Mouse (Mus musculus): ENCODE measurements at regions not wholly inside any gene's neighbourhood (a gene's known extent, or its start where the extent isn't known, plus 50 kb on each side); places are given as distances from the start of the nearest gene placed in this dataset.

GRCm38 (mm10) chr2:166330364-166330763 lies 174.9 kb upstream of the Sulf2 start:
- TF ChIP-seq POLR2A (IDR thresholded peaks at IDR 0.05; ENCODE audit: borderline replicate concordance, extremely low read depth, low read depth, low read length) = no peak
- no peak for TF ChIP-seq CTCF (IDR thresholded peaks at IDR 0.05; ENCODE audit: insufficient read depth, low read length)
